Mouse (Mus musculus) hindbrain, embryonic 12.5 days (tissue): ENCODE results near the gene Chka. TPM values are rescaled to one million over a fixed set of nuclear protein-coding genes. Genes with fewer than 3 reads are reported as not detected.

Source experiments
- ATAC-seq: fragments of 200-750 bp; cut with Nextera tagmentation; 2 replicates; pipeline ENCODE4 v1.8.0; 2017; ENCODE audit warnings: moderate TSS enrichment; ENCODE audit not compliant: low FRiP score
- H3K27ac ChIP-seq: fragments of 300-500 bp; sonication (generic); 2 replicates; pipeline ENCODE4 v1.5.1; 2016; ENCODE audit warnings: mild to moderate bottlenecking
- H3K27me3 ChIP-seq: fragments of 300-500 bp; sonication (generic); 2 replicates; pipeline ENCODE4 v1.6.1; 2016; ENCODE audit warnings: mild to moderate bottlenecking
- H3K36me3 ChIP-seq: fragments of 300-500 bp; sonication (generic); 2 replicates; pipeline ENCODE4 v1.6.1; 2016; ENCODE audit warnings: mild to moderate bottlenecking
- H3K4me1 ChIP-seq: fragments of 300-500 bp; sonication (generic); 2 replicates; pipeline ENCODE4 v1.6.1; 2016
- H3K4me2 ChIP-seq: fragments of 300-500 bp; sonication (generic); replicated peaks from 2 replicates; pipeline ENCODE4 v1.6.1; 2016; ENCODE audit warnings: mild to moderate bottlenecking
- H3K4me3 ChIP-seq: fragments of 300-500 bp; sonication (generic); 2 replicates; pipeline ENCODE4 v1.5.1; 2016; ENCODE audit warnings: mild to moderate bottlenecking
- H3K9ac ChIP-seq: fragments of 300-500 bp; sonication (generic); 2 replicates; pipeline ENCODE4 v1.6.1; 2016; ENCODE audit warnings: mild to moderate bottlenecking, moderate library complexity
- H3K9me3 ChIP-seq: fragments of 300-500 bp; sonication (generic); replicated peaks from 2 replicates; pipeline ENCODE4 v1.6.1; 2016; ENCODE audit warnings: mild to moderate bottlenecking
- WGBS: fragments of 180-500 bp; shearing (Covaris S2); methylation state at CpG from one replicate; pipeline ENCODE4 v1.1.7; 2016; 5-methylcytosine and 5-hydroxymethylcytosine counted together
- polyA plus RNA-seq: library from polyadenylated mRNA; unstranded; fragments of >200 nt; fragmentation: Nextera tagmentation; extraction: Ambion mirVana; gene quantifications from 2 replicates; pipeline ENCODE4 v1.2.1, GENCODE M21; 2016

The Chka gene
- 63.2 and 66.8 TPM in 2 replicates for polyA plus RNA-seq

DNA sequence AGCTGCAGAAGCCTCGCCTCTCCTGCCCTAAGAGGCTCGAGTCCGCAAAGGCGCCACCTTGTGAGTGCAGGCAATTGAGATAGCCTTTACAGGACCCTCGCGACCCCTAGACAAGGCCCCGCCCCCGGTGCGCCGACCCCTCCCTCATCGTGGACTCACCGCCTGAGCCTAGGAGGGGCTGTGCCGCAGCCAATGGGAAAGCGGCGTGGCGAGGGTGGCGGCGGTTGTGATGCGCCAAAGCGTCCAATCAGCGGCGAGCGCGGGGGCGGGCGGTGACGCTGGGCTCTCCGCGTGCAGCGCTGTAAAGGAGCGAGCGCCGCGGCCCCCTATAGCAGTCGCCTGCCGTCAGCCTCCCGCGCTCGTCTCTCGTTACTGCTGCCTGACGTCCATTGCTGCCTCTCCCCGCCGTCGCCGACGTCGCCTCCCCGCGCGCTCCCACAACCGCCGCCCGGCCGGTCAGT lies at the start of gene Chka:
Chka (plus strand) TSS at position 272 of the 461 bp plus-strand sequence.
- Histone ChIP-seq H3K4me3 (peak within 1 kb of the TSS; percentile 92), H3K36me3 (no peaks in the 10 kb centered on the region), H3K9ac (peak within 1 kb of the TSS; percentile 91), H3K4me2 (peak within 1 kb of the TSS; percentile 71), H3K4me1 (peaks cover 31% of the 10 kb centered on the region), H3K9me3 (no peaks in the 10 kb centered on the region), H3K27ac (peak within 1 kb of the TSS; percentile 96), H3K27me3 (no peaks in the 10 kb centered on the region)
- ATAC-seq: peak; percentile 99
- WGBS: 0% methylated on average over 37 of the region's 54 CpGs

DNA sequence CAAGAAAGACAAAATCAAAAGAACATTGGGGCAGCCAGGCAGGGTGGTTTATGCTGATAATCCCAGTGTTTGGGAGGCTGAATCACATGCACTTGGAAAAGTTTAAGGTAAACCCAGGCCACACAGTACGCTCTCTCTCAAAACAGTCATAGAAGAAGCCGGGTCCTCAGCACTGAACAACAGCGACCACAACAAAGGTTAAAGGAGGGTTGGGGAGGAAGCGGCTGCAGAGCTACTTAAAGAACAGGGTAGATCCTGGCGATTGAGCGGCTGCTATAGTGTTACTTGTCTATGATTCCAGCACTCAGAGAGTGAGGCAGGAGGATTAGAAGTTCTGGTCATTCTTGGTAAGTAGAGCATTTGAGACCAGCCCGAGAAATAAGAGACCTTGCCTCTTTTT lies 46.0 kb upstream of the Chka start:
- no peak overlapping the region for H3K27ac ChIP-seq
- WGBS: 91% methylated on average over 7 of the region's 7 CpGs
- H3K9me3 ChIP-seq: no peaks in the 10 kb centered on the region
- no peak overlapping the region for H3K4me2 ChIP-seq
- no peak for ATAC-seq
- H3K4me1 ChIP-seq: no peaks in the 10 kb centered on the region
- no peaks in the 10 kb centered on the region for H3K27me3 ChIP-seq
- peaks cover 82% of the 10 kb centered on the region for H3K36me3 ChIP-seq
- no peak overlapping the region for H3K9ac ChIP-seq
- H3K4me3 ChIP-seq: no peak overlapping the region

GRCm38 (mm10) chr19:3810536-3811233 lies 40.9 kb upstream of the Chka start:
- 92% methylated on average over 10 of the region's 10 CpGs for WGBS
- Histone ChIP-seq H3K36me3 (peaks cover 93% of the 10 kb centered on the region), H3K4me2 (no peak overlapping the region)

DNA sequence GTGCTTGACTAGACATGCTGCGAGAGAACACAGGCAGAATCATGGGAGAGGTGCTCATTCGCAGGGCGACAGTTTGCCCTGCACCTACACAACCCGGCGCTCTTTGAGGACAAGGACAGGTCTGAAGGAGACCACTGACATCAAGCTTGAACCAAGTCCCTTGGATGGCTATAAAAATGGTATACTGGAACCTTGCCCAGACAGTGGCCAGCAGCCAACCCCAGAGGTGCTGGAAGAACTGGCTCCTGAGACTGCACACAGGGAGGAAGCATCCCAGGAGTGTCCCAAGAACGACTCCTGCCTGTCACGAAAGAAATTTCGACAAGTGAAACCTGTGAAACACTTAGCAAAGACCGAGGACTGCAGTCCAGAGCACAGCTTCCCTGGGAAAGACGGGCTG lies 37.1 kb upstream of the Chka start:
- H3K9ac ChIP-seq: no peak overlapping the region
- WGBS: 94% methylated on average over 10 of the region's 10 CpGs
- H3K4me3 ChIP-seq: no peak overlapping the region
- H3K4me1 ChIP-seq: no peaks in the 10 kb centered on the region
- peaks cover 75% of the 10 kb centered on the region for H3K36me3 ChIP-seq
- H3K4me2 ChIP-seq: no peak overlapping the region
- ATAC-seq: no peak
- no peak overlapping the region for H3K27ac ChIP-seq
- no peaks in the 10 kb centered on the region for H3K27me3 ChIP-seq
- H3K9me3 ChIP-seq: no peaks in the 10 kb centered on the region

More at GRCm38 (mm10) chr19:3810536-3811233, 40.9 kb upstream of the Chka start:
- H3K4me1 ChIP-seq: no peaks in the 10 kb centered on the region
- H3K9me3 ChIP-seq: no peaks in the 10 kb centered on the region
- H3K9ac ChIP-seq: no peak overlapping the region
- H3K27me3 ChIP-seq: no peaks in the 10 kb centered on the region
- H3K4me3 ChIP-seq: no peak overlapping the region
- no peak for ATAC-seq
- H3K27ac ChIP-seq: no peak overlapping the region

DNA sequence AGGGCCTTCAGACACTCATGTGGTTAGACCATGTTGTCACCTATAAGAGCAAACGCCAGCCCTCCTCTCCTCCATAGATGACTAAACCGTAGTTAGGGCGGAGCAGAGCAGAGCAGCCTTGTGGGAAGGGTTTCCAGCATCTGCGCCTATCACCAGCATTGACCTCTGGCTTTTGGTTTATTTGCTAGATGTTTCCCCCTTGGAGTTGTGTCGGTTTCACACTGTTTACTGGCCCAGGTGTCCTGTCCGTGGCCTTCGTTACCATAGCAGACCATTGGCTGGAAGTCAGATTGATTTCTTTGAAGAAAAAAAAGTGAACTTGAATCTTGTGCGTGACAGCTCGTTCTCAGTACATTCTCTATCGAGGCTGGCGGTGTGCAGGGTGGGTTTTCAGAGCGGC lies 35.7 kb upstream of the Chka start:
- H3K4me2 ChIP-seq: no peak overlapping the region
- H3K9me3 ChIP-seq: no peaks in the 10 kb centered on the region
- H3K4me1 ChIP-seq: no peaks in the 10 kb centered on the region

DNA sequence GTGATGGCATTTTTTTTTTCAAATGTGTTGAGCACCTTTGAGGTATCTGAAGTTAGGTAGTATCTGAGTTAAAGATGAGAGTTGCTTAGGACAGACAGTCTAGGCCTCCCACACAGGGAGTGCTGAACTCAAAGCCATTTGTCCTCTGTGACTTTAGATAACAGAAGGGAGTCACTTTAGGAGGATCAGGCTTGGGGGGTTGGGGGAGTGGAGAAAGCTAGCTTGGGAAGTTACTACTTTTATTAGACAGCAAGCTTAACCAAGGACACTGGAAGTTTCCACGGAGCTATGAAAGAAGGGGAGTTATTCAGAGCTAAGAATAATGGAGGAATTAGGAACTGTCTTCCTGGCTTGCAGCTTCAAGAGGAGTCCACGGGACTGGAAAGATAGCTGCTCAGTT lies 32.5 kb upstream of the Chka start:
- Histone ChIP-seq H3K9ac (no peak overlapping the region), H3K4me3 (no peak overlapping the region), H3K27ac (no peak overlapping the region), H3K4me2 (no peak overlapping the region), H3K9me3 (no peaks in the 10 kb centered on the region), H3K27me3 (no peaks in the 10 kb centered on the region), H3K36me3 (peaks cover 32% of the 10 kb centered on the region), H3K4me1 (no peaks in the 10 kb centered on the region)
- no peak for ATAC-seq
- WGBS: 74% methylated on average over 2 of the region's 2 CpGs

More for the DNA sequence above, 35.7 kb upstream of the Chka start:
- no peak overlapping the region for H3K4me3 ChIP-seq
- WGBS: 90% methylated on average over 12 of the region's 12 CpGs
- no peak for ATAC-seq
- H3K27ac ChIP-seq: no peak overlapping the region
- no peak overlapping the region for H3K9ac ChIP-seq
- H3K27me3 ChIP-seq: no peaks in the 10 kb centered on the region
- peaks cover 61% of the 10 kb centered on the region for H3K36me3 ChIP-seq

DNA sequence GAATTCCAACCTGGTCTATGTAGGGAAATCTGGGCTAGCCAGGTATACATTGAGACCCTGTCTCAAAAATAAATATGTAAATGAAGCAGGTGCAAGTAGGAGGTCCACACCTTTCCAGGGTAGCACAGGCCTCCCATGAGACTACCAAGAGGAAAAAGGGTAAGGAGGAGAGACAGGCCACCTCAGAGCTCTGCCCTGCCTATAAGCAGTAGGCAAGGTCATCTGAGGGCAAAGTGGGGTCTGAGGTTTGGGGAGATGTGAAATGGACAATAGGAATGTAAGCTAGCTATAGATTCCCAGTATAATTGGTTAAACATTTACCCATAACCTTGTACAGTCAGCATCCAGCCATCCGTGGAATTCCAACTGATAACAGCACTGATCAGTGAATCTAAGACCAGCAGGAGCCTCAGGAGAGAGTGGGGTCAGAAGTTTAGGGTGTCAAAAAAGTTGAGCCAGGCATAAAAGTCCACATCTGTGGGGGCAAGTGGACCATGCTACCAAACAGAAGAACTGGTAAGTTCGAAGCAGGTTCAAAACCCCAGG lies 31.6 kb upstream of the Chka start:
- Histone ChIP-seq H3K27ac (no peak overlapping the region), H3K9me3 (no peaks in the 10 kb centered on the region), H3K4me2 (no peak overlapping the region), H3K4me3 (no peak overlapping the region), H3K9ac (no peak overlapping the region), H3K27me3 (no peaks in the 10 kb centered on the region), H3K4me1 (no peaks in the 10 kb centered on the region), H3K36me3 (peaks cover 23% of the 10 kb centered on the region)
- no peak for ATAC-seq
- 86% methylated on average over 2 of the region's 2 CpGs for WGBS

GRCm38 (mm10) chr19:3825044-3825443 lies 26.5 kb upstream of the Chka start:
- Histone ChIP-seq H3K4me1 (no peaks in the 10 kb centered on the region), H3K4me2 (no peak overlapping the region), H3K4me3 (no peak overlapping the region), H3K36me3 (no peaks in the 10 kb centered on the region), H3K27me3 (no peaks in the 10 kb centered on the region), H3K27ac (no peak overlapping the region), H3K9me3 (no peaks in the 10 kb centered on the region), H3K9ac (no peak overlapping the region)
- ATAC-seq: no peak

GRCm38 (mm10) chr19:3829863-3830262 lies 21.7 kb upstream of the Chka start:
- H3K4me1 ChIP-seq: no peaks in the 10 kb centered on the region
- 86% methylated on average over 3 of the region's 3 CpGs for WGBS
- H3K4me3 ChIP-seq: no peak overlapping the region
- no peak overlapping the region for H3K27ac ChIP-seq
- no peak overlapping the region for H3K4me2 ChIP-seq
- no peak for ATAC-seq
- no peak overlapping the region for H3K9ac ChIP-seq
- no peaks in the 10 kb centered on the region for H3K36me3 ChIP-seq
- no peaks in the 10 kb centered on the region for H3K9me3 ChIP-seq
- H3K27me3 ChIP-seq: no peaks in the 10 kb centered on the region

DNA sequence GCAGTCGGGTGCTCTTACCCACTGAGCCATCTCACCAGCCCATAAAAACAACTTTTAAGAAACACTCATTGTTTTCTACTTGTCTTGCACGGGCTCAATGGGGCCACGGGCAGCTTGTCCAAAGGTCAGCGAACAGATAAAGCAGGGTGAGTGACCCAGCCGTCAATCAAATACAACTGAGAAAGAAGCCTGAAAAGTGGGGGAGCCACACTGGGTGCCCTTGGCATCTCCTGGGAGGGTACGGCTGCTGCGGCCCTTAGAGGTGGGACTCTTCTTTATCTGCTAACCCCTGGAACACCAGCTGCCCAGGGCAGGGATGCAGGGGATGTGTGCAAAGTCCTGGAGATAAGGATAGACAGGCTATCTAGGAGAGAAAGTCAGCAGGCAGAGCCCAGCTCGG lies 19.9 kb upstream of the Chka start:
- H3K36me3 ChIP-seq: no peaks in the 10 kb centered on the region
- no peaks in the 10 kb centered on the region for H3K9me3 ChIP-seq
- no peak overlapping the region for H3K27ac ChIP-seq
- no peaks in the 10 kb centered on the region for H3K4me1 ChIP-seq
- no peak overlapping the region for H3K4me3 ChIP-seq
- ATAC-seq: no peak
- H3K4me2 ChIP-seq: no peak overlapping the region
- no peaks in the 10 kb centered on the region for H3K27me3 ChIP-seq
- WGBS: 58% methylated on average over 8 of the region's 8 CpGs
- H3K9ac ChIP-seq: no peak overlapping the region

DNA sequence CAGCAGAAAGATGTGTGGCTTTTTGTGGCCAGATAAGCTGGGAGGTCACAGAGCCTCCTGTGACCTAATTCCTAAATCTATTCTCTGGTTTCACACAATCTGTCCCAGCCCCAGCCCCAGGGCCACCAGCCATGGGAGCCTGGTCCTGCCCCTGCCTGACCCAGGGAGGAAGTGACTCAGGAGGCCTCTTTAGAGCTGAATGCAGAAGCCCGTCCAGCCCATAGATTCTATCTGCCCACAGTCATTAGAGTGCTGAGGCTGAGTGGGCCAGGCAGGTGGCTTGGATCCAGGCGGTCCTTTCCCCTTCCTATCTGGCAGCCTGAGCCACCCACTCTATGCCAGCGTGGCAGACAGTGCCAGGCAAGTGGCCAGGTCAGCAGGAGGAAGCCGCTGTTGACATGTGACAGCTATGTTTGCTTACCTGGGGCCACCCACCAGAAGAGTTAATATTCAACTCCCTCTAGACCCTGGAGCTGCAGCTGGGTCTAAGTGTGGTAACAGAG lies 18.7 kb upstream of the Chka start:
- Histone ChIP-seq H3K4me3 (no peak overlapping the region), H3K4me1 (no peaks in the 10 kb centered on the region), H3K9ac (no peak overlapping the region), H3K27ac (no peak overlapping the region), H3K9me3 (no peaks in the 10 kb centered on the region), H3K4me2 (no peak overlapping the region), H3K36me3 (no peaks in the 10 kb centered on the region), H3K27me3 (no peaks in the 10 kb centered on the region)
- 78% methylated on average over 4 of the region's 4 CpGs for WGBS
- no peak for ATAC-seq

DNA sequence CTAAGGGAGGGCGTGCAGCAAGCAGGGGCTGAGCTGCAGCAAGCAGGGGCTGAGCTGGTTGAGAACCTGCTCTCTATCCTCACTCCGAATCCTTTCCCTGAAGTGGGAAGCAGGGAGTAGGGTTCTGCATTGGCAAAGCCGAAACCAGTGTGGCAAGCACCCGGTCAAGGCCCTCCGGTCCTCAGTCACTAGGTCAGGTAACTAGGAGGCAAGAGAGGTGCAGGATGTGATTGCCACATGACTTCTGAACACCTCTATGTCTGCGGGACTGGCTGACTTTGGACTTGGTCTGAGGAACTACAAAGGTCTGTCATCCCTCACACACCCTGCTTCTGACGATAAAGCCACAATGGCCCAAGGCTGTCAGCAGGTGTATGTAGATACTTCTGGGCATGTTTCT lies 17.3 kb upstream of the Chka start:
- 87% methylated on average over 7 of the region's 7 CpGs for WGBS
- H3K27me3 ChIP-seq: no peaks in the 10 kb centered on the region
- no peak overlapping the region for H3K4me2 ChIP-seq
- H3K4me3 ChIP-seq: no peak overlapping the region
- no peaks in the 10 kb centered on the region for H3K9me3 ChIP-seq
- ATAC-seq: no peak
- H3K9ac ChIP-seq: no peak overlapping the region
- no peak overlapping the region for H3K27ac ChIP-seq
- H3K4me1 ChIP-seq: no peaks in the 10 kb centered on the region
- no peaks in the 10 kb centered on the region for H3K36me3 ChIP-seq

DNA sequence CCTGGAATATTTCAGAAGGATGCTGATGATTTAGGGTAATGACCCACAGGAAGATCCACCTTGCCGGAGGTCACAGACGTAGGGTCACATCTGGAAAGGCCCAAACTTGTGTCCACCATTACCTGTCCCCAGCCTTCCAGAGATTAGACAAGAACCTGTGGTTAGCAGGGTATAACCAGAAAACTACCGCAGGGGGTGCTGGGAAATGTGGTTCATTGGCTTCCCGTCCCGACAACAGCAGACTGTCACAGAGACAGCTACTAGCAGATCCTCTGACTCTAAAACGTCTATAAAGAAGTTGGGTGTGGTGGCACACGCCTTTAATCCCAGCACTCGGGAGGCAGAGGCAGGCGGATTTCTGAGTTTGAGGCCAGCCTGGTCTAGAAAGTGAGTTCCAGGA lies 14.8 kb upstream of the Chka start:
- 92% methylated on average over 9 of the region's 9 CpGs for WGBS
- no peaks in the 10 kb centered on the region for H3K27me3 ChIP-seq
- H3K4me3 ChIP-seq: no peak overlapping the region
- H3K4me2 ChIP-seq: no peak overlapping the region
- no peak for ATAC-seq
- no peaks in the 10 kb centered on the region for H3K36me3 ChIP-seq
- no peaks in the 10 kb centered on the region for H3K4me1 ChIP-seq
- H3K9me3 ChIP-seq: no peaks in the 10 kb centered on the region
- H3K9ac ChIP-seq: no peak overlapping the region
- no peak overlapping the region for H3K27ac ChIP-seq
